Mouse (Mus musculus): ENCODE measurements around the gene Ripor3.

DNA sequence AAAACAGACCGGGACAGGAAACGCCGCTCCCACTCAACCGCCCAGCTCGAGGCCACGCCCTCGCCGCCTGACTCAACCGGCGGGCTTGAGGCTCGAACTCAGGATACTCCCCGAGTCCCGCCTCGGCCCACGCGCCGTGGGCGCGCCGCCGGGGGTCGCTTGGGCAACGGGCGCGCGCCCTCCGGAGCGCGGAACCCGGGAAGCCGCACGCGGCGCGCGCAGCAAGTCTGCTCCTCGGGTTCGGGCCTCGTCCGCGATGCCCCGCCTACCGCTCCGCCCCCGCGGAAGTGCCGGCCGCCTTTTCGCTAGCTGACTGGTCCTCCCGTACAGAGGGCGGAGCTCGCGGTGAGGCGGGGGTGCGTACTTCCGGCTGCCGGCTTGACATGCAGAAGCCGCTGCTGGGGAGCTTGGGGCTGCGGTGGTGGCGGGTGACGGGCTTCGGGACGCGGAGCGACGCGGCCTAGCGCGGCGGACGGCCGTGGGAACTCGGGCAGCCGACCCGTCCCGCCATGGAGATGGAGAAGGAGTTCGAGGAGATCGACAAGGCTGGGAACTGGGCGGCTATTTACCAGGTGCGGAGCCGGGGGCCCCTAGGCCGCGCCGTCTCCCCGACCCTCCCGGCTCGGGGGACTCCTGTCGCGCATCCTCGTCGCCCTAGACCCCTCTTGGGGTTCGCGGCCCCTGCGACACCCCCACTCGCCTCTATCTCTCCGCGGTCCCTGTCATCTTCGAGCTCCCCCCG is 78.3 kb downstream of the Ripor3 start, which contains the start of gene Ptpn1:
- TF ChIP-seq POLR2A (IDR thresholded peaks at IDR 0.05; ENCODE audit: low read depth, low read length), result peak; percentile 85
- TF ChIP-seq CTCF (IDR thresholded peaks at IDR 0.05; ENCODE audit: extremely low read depth, insufficient read length, insufficient replicate concordance, low read depth, low read length), result no peak
